Mouse (Mus musculus) myocyte (in vitro differentiated cells): ENCODE results near the gene Gmppb.
A peak's percentile ranks its signal among the peaks of the same experiment; 100 is the strongest.

Experiments
- E2F4 ChIP-seq: IDR thresholded peaks from one replicate; pipeline ENCODE4 v1.6.1; 2011; ENCODE audit warnings: mild to moderate bottlenecking, control low read depth, moderate library complexity; ENCODE audit not compliant: insufficient read depth
- MAX ChIP-seq: IDR thresholded peaks from one replicate; pipeline ENCODE4 v1.6.1; 2011; ENCODE audit warnings: low read depth, mild to moderate bottlenecking, control low read depth
- POLR2A ChIP-seq: IDR thresholded peaks from one replicate; pipeline ENCODE4 v1.6.1; 2011; ENCODE audit warnings: low read depth, mild to moderate bottlenecking, control low read depth, moderate library complexity; ENCODE audit not compliant: insufficient read length
- POLR2AphosphoS2 ChIP-seq: IDR thresholded peaks from one replicate; pipeline ENCODE4 v1.6.1; 2011; ENCODE audit warnings: low read depth, control low read depth; ENCODE audit not compliant: insufficient read length
- REST ChIP-seq: IDR thresholded peaks from one replicate; pipeline ENCODE4 v1.6.1; 2011; ENCODE audit warnings: mild to moderate bottlenecking, control low read depth, moderate library complexity; ENCODE audit not compliant: insufficient read depth, insufficient read length
- TCF12 ChIP-seq: IDR thresholded peaks from one replicate; pipeline ENCODE4 v1.6.1; 2011; ENCODE audit warnings: mild to moderate bottlenecking, control low read depth; ENCODE audit not compliant: poor library complexity, insufficient read depth, severe bottlenecking
- TCF3 ChIP-seq: IDR thresholded peaks from one replicate; pipeline ENCODE4 v1.6.1; 2011; ENCODE audit warnings: low read depth, control low read depth; ENCODE audit not compliant: insufficient read length
- USF1 ChIP-seq: IDR thresholded peaks from one replicate; pipeline ENCODE4 v1.6.1; 2011; ENCODE audit warnings: low read depth, mild to moderate bottlenecking, control low read depth, moderate library complexity

DNA sequence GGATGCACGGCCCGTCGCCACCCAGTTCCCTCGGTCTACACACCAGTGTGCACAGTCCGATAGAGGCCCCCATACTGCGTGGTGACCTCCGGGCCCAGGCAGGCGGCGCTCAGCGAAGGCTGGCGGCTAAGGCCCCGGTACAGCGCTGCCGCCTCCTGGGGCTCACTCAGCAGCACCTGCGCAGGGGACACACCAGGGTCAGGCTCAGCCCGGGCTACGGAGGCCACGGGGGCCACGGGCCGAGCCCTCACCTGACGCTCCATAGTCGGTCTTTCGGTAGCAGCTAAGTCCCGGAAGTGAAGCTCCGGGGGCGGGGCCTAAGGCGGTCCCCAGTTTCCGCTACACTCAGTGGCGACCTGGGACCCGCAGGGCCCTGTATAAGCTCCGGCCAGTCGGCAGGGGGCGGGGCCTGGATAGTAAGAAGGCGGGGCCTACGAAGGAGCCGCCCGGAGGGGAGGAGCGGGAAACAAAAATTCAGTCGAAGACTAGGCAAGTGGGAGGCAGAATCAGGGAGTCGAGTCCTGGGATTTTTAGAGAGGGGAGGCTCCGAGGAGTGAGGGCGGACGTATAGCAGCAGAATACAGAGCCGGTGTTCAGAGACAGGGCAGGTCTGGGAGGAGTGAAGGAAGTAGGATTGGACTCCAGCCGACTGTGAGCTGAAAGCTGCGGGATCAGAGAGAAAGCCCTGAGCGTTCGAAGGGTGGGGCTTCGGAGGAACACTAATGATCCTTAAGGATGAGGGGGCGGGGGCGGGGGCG is 45.3 kb downstream of the Gmppb start, which contains the start of gene Apeh:
- TF ChIP-seq MAX (no peak), POLR2AphosphoS2 (peak; percentile 39), POLR2A (peak; percentile 69), TCF3 (no peak), REST (no peak), USF1 (no peak), E2F4 (no peak), TCF12 (no peak)
